Mouse (Mus musculus): ENCODE measurements at regions not wholly inside any gene's neighbourhood (a gene's known extent, or its start where the extent isn't known, plus 50 kb on each side); places are given as distances from the start of the nearest gene placed in this dataset.

- H3K4me1 ChIP-seq (ENCODE audit: control insufficient read depth, insufficient read depth, low read length) = no peaks in the 10 kb centered on the region
- no peak overlapping the region for H3K27ac ChIP-seq (ENCODE audit: insufficient read depth, low read length)
- no peak overlapping the region for H3K4me3 ChIP-seq (ENCODE audit: insufficient read depth, low read length)
- no peak for TF ChIP-seq POLR2A (IDR thresholded peaks at IDR 0.05; ENCODE audit: extremely low read depth, insufficient read depth, low read length)
- TF ChIP-seq CTCF (IDR thresholded peaks at IDR 0.05; ENCODE audit: extremely low read depth, insufficient read depth, low read length) = no peak
Measured at GRCm38 (mm10) chr11:85989940-85990493, 103.8 kb downstream of the Tbx4 start.

GRCm38 (mm10) chr11:85995318-85996095 is 109.3 kb downstream of the Tbx4 start:
- no peaks in the 10 kb centered on the region for H3K4me1 ChIP-seq (ENCODE audit: control insufficient read depth, insufficient read depth, low read length)
- H3K27ac ChIP-seq (ENCODE audit: insufficient read depth, low read length) = no peak overlapping the region
- peak overlapping the region; percentile 32 for H3K4me3 ChIP-seq (ENCODE audit: insufficient read depth, low read length)
- TF ChIP-seq CTCF (IDR thresholded peaks at IDR 0.05; ENCODE audit: extremely low read depth, insufficient read depth, low read length) (no peak), POLR2A (IDR thresholded peaks at IDR 0.05; ENCODE audit: extremely low read depth, insufficient read depth, low read length) (no peak)

- TF ChIP-seq POLR2A (IDR thresholded peaks at IDR 0.05; ENCODE audit: extremely low read depth, insufficient read depth, low read length) (no peak), CTCF (IDR thresholded peaks at IDR 0.05; ENCODE audit: extremely low read depth, insufficient read depth, low read length) (no peak)
- Histone ChIP-seq H3K4me3 (ENCODE audit: insufficient read depth, low read length) (no peak overlapping the region), H3K4me1 (ENCODE audit: control insufficient read depth, insufficient read depth, low read length) (no peaks in the 10 kb centered on the region), H3K27ac (ENCODE audit: insufficient read depth, low read length) (no peak overlapping the region)
Measured at GRCm38 (mm10) chr11:85996686-85997085, 110.5 kb downstream of the Tbx4 start.

DNA sequence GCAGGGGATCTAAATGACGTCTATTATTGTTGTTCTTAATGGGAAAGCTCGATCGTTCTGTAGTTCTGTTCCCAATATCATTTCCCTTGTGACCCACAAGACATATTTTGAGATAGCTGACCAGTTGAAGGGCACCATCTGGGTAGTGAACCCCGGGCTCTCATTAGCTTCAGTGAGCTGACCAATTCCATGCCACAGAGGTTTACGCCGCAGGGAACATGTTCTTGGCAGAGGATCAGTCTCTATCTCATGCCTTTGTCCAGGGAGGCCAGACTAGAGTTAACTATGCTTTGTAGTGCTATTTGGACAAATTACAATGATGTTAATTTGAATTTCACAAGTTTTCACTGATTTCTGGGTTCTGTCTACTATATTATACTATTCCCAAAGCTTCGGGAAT is 117.1 kb downstream of the Tbx4 start:
- TF ChIP-seq CTCF (IDR thresholded peaks at IDR 0.05; ENCODE audit: extremely low read depth, insufficient read depth, low read length) (no peak), POLR2A (IDR thresholded peaks at IDR 0.05; ENCODE audit: extremely low read depth, insufficient read depth, low read length) (no peak)
- no peak overlapping the region for H3K4me3 ChIP-seq (ENCODE audit: insufficient read depth, low read length)
- no peak overlapping the region for H3K27ac ChIP-seq (ENCODE audit: insufficient read depth, low read length)
- no peaks in the 10 kb centered on the region for H3K4me1 ChIP-seq (ENCODE audit: control insufficient read depth, insufficient read depth, low read length)

DNA sequence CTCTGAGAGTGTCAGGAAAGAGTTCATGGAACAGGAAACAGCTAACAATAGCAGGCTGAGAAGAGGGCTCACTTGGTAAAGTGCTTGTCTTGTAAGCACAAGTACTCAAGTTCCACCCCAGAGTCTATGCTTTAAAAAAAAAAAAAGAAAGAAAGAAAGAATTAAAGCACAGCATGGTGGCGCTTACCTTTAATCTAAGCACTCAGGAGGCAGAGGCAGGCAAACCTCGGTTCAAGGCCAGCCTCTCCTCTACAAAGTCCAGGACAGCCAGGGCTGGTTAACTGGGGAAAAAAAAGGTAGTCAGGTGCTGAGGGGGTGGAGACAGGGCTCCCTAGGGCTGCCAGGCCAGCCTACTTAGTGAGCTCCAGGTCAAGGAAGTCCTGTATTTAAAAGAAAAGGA is 119.1 kb downstream of the Tbx4 start:
- Histone ChIP-seq H3K4me1 (ENCODE audit: control insufficient read depth, insufficient read depth, low read length) (no peaks in the 10 kb centered on the region), H3K4me3 (ENCODE audit: insufficient read depth, low read length) (no peak overlapping the region), H3K27ac (ENCODE audit: insufficient read depth, low read length) (no peak overlapping the region)
- TF ChIP-seq POLR2A (IDR thresholded peaks at IDR 0.05; ENCODE audit: extremely low read depth, insufficient read depth, low read length) (no peak), CTCF (IDR thresholded peaks at IDR 0.05; ENCODE audit: extremely low read depth, insufficient read depth, low read length) (no peak)

DNA sequence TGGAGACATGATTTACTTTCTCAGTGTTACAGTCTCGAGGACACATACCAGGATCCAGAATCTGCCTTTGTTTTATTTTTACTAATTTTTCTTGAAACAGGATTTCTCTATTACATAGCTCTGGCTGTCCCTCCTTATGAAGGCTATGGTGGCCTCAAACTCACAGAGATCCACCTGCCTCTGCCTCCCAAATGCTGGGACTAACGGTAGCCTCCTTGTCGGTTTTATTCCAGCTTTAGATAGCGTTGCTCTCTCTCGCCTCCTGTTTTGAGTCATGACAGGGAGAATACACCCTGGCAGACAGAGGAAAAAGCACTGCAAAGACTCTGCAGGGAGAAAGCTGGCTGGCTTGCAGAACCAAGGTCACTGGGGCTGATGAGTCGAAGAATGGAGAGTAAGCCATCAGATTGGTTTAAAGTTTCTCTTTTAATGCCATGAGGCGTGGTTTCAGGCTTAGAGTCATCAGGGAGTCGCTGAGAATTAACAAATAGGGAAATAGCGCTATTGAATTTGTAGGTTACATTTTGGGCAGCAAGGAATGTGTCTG is 119.8 kb downstream of the Tbx4 start:
- Histone ChIP-seq H3K4me3 (ENCODE audit: insufficient read depth, low read length) (no peak overlapping the region), H3K4me1 (ENCODE audit: control insufficient read depth, insufficient read depth, low read length) (no peaks in the 10 kb centered on the region), H3K27ac (ENCODE audit: insufficient read depth, low read length) (no peak overlapping the region)
- TF ChIP-seq CTCF (IDR thresholded peaks at IDR 0.05; ENCODE audit: extremely low read depth, insufficient read depth, low read length) = no peak
- no peak for TF ChIP-seq POLR2A (IDR thresholded peaks at IDR 0.05; ENCODE audit: extremely low read depth, insufficient read depth, low read length)

DNA sequence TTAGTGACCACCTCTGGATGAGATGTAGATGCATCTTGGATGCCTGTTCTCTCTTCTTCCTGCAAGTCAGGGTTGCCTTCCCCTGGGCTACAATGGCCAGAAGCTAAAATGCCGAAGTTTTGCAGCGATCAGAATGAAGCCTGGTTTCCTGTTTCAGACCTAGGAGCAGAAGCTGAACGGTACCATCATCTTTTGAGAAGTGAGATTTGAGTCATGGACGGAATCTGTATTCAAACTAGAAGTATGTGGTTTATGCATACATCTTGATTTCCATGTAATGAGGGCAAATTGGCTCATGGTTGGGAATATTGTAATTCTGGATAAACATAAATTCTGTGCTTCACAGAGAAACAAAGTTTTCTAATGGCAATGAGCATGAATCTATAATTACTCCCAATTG is 120.6 kb downstream of the Tbx4 start:
- Histone ChIP-seq H3K4me1 (ENCODE audit: control insufficient read depth, insufficient read depth, low read length) (no peaks in the 10 kb centered on the region), H3K27ac (ENCODE audit: insufficient read depth, low read length) (no peak overlapping the region), H3K4me3 (ENCODE audit: insufficient read depth, low read length) (no peak overlapping the region)
- TF ChIP-seq CTCF (IDR thresholded peaks at IDR 0.05; ENCODE audit: extremely low read depth, insufficient read depth, low read length) (no peak), POLR2A (IDR thresholded peaks at IDR 0.05; ENCODE audit: extremely low read depth, insufficient read depth, low read length) (no peak)
